Mouse (Mus musculus): Measurements from ENCODE around the gene Cd2bp2. TPM values are rescaled to one million over a fixed set of nuclear protein-coding genes. Genes with fewer than 3 reads are reported as not detected.

Gene Cd2bp2
- 86.7 and 91.5 TPM in 2 replicates for polyA plus RNA-seq (2015; fragmentation: Nextera tagmentation; extraction: Ambion mirVana)

DNA sequence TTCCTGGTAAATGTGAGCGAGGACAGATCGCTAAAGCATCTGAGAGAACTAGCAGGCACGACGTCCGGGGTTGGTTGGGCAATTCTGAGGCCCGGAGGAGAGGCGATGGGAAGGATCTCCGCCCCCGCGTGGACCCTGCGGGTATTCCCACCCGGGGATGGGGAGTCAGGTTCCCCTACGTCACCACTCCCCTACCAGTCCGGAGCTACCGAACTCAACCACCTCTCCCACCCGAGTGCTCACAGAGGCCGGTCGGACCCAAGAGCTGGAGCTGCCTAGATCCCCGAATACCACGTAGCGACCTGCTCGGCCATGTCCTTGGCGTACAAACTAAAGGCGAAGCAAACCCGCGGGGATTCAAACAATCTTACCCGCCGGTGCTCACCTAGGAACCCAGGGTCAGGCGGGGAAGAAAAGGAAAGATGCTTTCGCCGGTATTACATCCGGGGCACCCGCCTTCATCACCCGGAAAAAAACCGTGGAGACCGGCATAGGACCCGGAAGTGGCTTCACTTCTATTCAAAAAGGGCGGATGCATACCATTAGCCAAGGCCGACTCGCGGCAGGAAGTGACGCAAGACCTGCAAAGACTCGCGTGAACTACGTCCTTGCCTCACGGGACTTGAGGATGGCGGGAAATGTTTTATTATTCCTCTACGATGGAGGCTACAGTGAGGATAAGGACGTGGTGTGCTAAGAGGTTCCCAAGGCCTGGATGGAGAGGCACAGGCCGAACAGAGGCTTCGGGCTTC is at the start of gene Cd2bp2:
TSS of gene Cd2bp2 (minus strand) at position 507 of the 752 bp plus-strand sequence.
- under 1% methylated on average over 51 of the region's 51 CpGs for WGBS
- peak within 1 kb of the TSS; percentile 83 for H3K4me2 ChIP-seq (replicated peaks)
- H3K27ac ChIP-seq (replicated peaks) = peak within 1 kb of the TSS; percentile 86
- ATAC-seq (replicated peaks) = peak; percentile 98
- peaks cover 65% of the 10 kb centered on the region for H3K36me3 ChIP-seq
- H3K4me1 ChIP-seq = peaks cover 23% of the 10 kb centered on the region
- H3K9me3 ChIP-seq = no peaks in the 10 kb centered on the region
- no peaks in the 10 kb centered on the region for H3K27me3 ChIP-seq
- peak within 1 kb of the TSS; percentile 63 for H3K4me3 ChIP-seq
- peak within 1 kb of the TSS; percentile 73 for H3K9ac ChIP-seq (replicated peaks)

DNA sequence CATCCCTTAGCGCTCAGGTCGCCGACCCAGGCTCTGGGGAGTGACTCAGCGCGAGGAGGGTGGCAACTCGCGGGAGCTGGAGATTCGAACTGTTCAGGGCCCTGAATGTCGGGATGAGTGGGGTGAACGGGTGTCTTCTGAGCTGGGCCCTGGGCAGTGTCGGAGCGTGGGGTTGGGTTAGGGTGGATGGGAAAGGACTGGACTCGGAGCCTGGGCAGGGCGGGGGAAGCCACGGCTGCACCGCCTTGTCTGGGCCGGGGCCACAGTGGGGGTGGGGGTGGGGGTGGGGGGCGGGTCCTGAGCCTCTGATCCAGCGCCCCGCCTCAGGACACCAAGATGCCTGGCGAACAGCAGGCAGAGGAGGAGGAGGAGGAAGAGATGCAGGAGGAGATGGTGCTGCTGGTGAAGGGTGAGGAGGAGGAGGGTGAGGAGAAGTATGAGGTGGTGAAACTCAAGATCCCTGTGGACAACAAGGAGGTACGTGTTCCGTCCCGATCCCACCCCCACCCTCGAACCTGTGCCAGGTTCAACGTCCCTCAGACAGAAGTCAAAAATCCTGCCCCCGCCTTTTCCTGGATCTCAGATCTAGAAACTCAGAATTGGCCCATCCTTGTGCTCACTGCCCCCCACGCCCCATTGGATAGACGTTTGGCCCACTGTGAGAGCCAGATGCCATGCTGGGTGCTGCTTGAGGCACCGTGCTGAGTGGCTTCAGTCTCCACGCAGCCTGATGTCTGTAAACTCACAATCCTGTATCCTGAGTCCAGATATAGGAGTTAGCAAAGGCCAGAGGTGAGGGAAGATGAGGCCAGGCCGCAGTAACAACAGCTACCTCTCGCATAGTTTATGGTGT is 49.0 kb upstream of the Cd2bp2 start:
- peak; percentile 77 for ATAC-seq (replicated peaks)
- Histone ChIP-seq H3K4me1 (peaks cover 29% of the 10 kb centered on the region), H3K4me2 (replicated peaks) (peak overlapping the region; percentile 81), H3K9me3 (no peaks in the 10 kb centered on the region), H3K27ac (replicated peaks) (peak overlapping the region; percentile 91), H3K4me3 (peak overlapping the region; percentile 85), H3K36me3 (peaks cover 9% of the 10 kb centered on the region), H3K9ac (replicated peaks) (peak overlapping the region; percentile 95), H3K27me3 (no peaks in the 10 kb centered on the region)
- WGBS = 13% methylated on average over 27 of the region's 33 CpGs

DNA sequence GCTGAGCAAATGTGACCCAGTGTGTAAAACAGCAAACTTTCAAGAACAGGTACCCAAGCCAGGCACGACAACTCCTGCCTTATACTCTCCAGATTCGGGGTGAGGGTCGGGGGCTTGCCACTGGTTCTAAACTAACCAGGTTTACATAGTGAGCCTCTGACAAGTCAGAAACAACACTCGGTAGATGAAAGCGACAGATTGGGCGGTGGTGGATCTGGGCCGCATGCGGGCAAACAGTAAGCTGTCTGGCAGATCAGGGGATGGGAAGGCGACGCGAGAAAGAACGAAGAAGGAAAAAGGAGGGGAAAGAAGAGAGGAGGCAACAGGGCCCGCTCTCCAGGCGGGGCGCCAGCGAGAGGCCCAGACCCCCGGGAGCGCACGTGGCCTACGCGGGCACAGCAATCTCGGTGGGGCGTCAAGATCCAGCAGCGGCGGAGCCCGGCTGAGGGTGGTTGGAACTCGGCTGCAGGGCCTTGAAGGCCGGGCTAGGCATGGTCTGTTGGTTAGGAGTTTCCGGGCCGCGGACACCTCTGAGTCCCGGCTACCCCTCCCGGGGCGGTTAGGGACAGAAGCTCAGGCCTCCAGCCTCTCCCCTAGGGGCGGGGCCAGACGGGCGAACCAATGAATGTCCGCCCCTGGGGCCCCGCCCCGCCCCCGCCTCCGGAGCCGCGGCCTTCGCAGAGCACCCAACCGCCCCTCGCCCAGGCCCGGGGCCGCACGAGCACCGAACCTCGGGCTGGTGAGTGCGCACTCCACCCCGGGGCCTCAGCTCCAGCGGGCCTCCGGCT is 48.2 kb upstream of the Cd2bp2 start, which contains the start of gene Zfp771:
TSS of gene Zfp771 (plus strand) at position 405 of the 788 bp plus-strand sequence.
- Histone ChIP-seq H3K36me3 (peaks cover 11% of the 10 kb centered on the region), H3K4me1 (peaks cover 29% of the 10 kb centered on the region), H3K4me3 (peak within 1 kb of the TSS; percentile 85), H3K27me3 (no peaks in the 10 kb centered on the region), H3K9ac (replicated peaks) (peak within 1 kb of the TSS; percentile 95), H3K9me3 (no peaks in the 10 kb centered on the region), H3K27ac (replicated peaks) (peak within 1 kb of the TSS; percentile 91), H3K4me2 (replicated peaks) (peak within 1 kb of the TSS; percentile 81)
- WGBS = under 1% methylated on average over 54 of the region's 56 CpGs
- ATAC-seq (replicated peaks) = peak; percentile 97

DNA sequence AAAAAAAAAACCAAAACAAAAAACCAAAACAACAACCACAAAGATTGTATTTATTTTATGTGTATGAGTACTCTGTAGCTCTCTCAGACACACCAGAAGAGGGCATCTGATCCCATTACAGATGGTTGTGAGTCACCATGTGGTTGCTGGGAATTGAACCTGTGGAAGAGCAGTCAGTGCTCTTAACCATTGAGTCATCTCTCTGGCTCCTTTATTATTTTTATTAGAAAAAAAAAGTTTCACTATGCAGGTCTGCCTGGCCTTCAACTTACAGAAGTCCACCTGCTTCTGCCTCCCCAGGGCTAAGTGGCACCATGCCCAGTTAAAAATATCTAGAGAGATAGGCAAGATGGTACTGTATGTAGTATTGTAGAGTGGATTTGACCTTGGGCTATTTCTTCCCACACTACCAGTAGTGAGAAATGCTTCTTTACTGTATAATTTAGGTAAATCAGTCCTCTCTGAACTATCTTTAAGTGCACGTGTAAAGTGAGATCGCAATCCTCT is 47.6 kb upstream of the Cd2bp2 start:
- WGBS = 36% methylated on average over 2 of the region's 2 CpGs
- H3K4me1 ChIP-seq = peaks cover 29% of the 10 kb centered on the region
- H3K4me2 ChIP-seq (replicated peaks) = peak overlapping the region; percentile 81
- no peak for ATAC-seq (replicated peaks)
- peak overlapping the region; percentile 95 for H3K9ac ChIP-seq (replicated peaks)
- H3K9me3 ChIP-seq = no peaks in the 10 kb centered on the region
- H3K36me3 ChIP-seq = peaks cover 17% of the 10 kb centered on the region
- H3K27me3 ChIP-seq = no peaks in the 10 kb centered on the region
- peak overlapping the region; percentile 91 for H3K27ac ChIP-seq (replicated peaks)
- H3K4me3 ChIP-seq = peak overlapping the region; percentile 85

DNA sequence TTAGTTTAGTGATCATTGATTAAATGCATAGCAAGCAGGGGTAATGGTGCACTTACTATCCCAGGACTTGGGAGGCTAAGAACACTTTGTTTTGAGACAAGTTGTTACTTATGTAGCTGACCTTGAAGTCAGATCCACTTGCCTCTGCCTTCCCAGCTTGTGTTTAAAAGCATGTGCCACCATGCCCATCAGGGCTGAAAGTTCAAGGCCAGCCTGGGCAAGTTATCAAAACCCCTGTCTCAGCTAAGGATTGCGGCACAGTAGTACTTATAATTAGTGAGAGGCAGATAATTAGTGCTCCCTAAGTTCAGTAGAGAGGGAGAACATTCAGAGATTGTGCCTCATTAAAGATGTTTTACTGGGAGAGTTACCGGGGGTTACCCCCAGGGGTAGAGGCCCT is 38.9 kb upstream of the Cd2bp2 start:
- Histone ChIP-seq H3K27ac (replicated peaks) (no peak overlapping the region), H3K4me3 (peak overlapping the region; percentile 69), H3K9ac (replicated peaks) (no peak overlapping the region), H3K36me3 (peaks cover 54% of the 10 kb centered on the region), H3K4me1 (peaks cover 41% of the 10 kb centered on the region), H3K9me3 (no peaks in the 10 kb centered on the region), H3K27me3 (no peaks in the 10 kb centered on the region), H3K4me2 (replicated peaks) (peak overlapping the region; percentile 62)
- ATAC-seq (replicated peaks) = no peak
- WGBS = 72% methylated on average over 2 of the region's 2 CpGs

DNA sequence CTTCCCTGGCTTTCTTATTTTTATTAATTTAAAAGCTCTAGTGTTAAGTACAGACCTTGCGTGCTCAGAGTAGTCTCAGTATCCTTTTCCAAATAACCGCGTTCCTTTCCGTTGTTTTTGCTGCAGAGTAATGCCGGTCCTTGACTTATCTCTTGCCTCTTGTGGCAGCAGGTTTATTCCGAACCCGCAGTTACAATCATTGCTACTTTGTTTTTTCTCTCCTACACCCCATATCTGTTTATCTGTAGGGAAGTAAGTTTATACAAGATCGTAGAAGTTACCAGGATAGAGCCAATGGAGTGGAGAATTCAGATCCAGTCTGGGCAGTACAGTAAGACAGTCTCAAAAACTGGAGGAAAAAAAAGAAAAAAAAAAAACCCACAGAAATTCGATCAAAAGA is 37.9 kb upstream of the Cd2bp2 start:
- Histone ChIP-seq H3K27me3 (no peaks in the 10 kb centered on the region), H3K36me3 (peaks cover 46% of the 10 kb centered on the region), H3K9me3 (no peaks in the 10 kb centered on the region), H3K4me2 (replicated peaks) (peak overlapping the region; percentile 62), H3K27ac (replicated peaks) (peak overlapping the region; percentile 100), H3K4me3 (peak overlapping the region; percentile 69), H3K4me1 (peaks cover 47% of the 10 kb centered on the region), H3K9ac (replicated peaks) (peak overlapping the region; percentile 92)
- 4% methylated on average over 9 of the region's 9 CpGs for WGBS
- no peak for ATAC-seq (replicated peaks)

DNA sequence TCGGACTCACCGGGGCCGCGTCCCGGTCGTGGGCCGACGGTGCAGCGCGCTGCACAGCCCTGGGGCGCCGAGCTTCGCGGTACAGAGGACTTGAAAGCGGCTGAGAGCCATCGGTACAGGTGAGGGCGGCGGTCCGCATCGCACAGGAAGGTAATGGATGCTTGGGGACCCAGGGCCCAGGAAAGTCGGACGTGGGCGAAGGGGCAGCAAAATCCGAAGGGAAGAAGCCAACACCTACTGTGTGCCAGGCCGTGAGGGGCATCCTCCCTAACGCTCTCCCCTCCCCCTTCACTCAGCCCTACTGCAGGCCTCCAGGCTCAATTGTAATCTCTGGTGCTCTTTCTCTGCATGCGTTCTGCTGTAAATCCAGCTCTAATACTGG is 37.5 kb upstream of the Cd2bp2 start:
- peaks cover 47% of the 10 kb centered on the region for H3K4me1 ChIP-seq
- no peak; the same call in 1 of the 2 replicates for ATAC-seq (replicated peaks)
- 0% methylated on average over 27 of the region's 27 CpGs for WGBS
- peak overlapping the region; percentile 62 for H3K4me2 ChIP-seq (replicated peaks)
- peaks cover 42% of the 10 kb centered on the region for H3K36me3 ChIP-seq
- no peaks in the 10 kb centered on the region for H3K9me3 ChIP-seq
- H3K27me3 ChIP-seq = no peaks in the 10 kb centered on the region
- H3K9ac ChIP-seq (replicated peaks) = peak overlapping the region; percentile 92
- H3K4me3 ChIP-seq = peak overlapping the region; percentile 69
- H3K27ac ChIP-seq (replicated peaks) = peak overlapping the region; percentile 100

DNA sequence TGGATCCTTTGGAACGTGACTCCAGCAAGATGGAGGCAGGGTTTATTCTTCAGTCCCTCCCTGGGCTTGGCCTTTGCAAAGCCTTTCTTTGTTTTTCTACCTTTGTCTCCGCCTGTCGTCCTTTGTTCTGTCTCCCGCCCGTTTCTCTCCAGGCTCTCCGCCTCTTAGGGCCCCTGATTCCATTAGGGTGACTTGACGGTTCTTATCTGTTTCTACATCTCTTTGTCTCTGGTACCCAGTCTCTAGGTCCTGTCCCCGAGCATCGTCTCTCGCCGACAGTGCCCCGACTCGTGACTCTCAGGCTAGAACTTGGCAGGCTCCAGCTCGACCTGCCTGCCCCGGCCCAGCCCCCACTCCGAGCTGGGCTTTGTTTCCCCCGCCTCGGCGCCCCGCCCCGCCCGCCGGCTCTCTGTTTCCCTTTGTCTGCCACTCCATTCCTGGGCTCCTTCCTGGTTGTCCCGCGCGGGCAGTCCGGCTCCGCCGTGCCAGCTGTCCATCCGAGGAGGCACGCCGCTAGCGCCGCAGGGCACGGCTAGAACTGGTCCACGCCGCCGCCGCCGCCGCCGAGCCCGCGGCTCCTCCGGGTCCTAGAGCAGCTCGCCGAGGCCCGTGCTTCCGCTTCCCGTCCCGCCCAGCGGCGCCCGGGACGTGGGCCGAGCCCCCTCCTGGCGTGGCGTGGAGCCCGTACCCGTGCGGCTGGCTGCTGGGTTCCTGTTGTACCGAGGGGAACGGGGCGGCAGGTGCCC is 36.9 kb upstream of the Cd2bp2 start, which contains the start of the genes Zfp553 and Sept1:
TSS of gene Zfp553 (plus strand) at position 440 of the 746 bp plus-strand sequence.
TSS of gene Sept1 (minus strand) at position 509 of the 746 bp plus-strand sequence.
- WGBS = under 1% methylated on average over 63 of the region's 64 CpGs
- Histone ChIP-seq H3K4me2 (replicated peaks) (peak within 1 kb of the TSS; percentile 62), H3K27ac (replicated peaks) (peak within 1 kb of the TSS; percentile 100), H3K9me3 (no peaks in the 10 kb centered on the region), H3K4me3 (peak within 1 kb of the TSS; percentile 69), H3K27me3 (no peaks in the 10 kb centered on the region), H3K4me1 (peaks cover 44% of the 10 kb centered on the region), H3K36me3 (peaks cover 37% of the 10 kb centered on the region), H3K9ac (replicated peaks) (peak within 1 kb of the TSS; percentile 92)
- ATAC-seq (replicated peaks) = peak; percentile 95

DNA sequence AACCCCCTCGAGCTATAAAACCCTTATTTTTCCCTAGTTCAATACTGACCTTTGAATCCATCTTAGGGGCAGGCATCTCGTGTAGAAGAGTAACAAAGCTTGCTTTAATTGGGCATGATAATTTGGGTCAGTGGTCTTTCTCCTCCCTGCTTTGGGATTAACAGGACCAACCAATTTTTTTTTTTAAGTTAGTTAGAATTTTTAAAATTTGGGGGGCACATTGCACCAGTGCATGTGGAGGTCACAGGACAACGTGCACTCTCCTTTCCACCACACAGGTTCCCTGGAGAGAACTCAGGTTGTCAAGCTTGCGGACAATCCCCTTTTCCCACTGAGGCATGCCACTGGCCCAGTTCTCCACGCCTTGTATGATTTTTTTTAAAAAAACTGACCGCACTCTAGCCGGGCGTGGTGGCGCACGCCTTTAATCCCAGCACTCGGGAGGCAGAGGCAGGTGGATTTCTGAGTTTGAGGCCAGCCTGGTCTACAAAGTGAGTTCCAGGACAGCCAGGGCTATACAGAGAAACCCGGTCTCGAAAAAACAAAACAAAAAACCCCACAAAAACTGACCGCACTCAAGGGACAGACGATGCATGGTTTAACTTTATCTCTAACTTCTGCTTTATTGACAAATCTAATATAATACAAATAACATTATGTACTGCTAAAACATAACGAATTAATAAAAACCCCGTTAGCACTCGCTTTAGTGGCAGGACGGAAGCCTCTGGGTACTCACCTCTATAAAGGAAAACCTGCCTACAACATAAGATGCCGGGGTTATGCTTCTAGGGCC is 36.2 kb upstream of the Cd2bp2 start:
- Histone ChIP-seq H3K4me3 (peak overlapping the region; percentile 69), H3K36me3 (peaks cover 30% of the 10 kb centered on the region), H3K27ac (replicated peaks) (peak overlapping the region; percentile 100), H3K9ac (replicated peaks) (peak overlapping the region; percentile 92), H3K4me1 (peaks cover 41% of the 10 kb centered on the region), H3K27me3 (no peaks in the 10 kb centered on the region), H3K9me3 (no peaks in the 10 kb centered on the region), H3K4me2 (replicated peaks) (peak overlapping the region; percentile 62)
- no peak for ATAC-seq (replicated peaks)
- 2% methylated on average over 20 of the region's 20 CpGs for WGBS

DNA sequence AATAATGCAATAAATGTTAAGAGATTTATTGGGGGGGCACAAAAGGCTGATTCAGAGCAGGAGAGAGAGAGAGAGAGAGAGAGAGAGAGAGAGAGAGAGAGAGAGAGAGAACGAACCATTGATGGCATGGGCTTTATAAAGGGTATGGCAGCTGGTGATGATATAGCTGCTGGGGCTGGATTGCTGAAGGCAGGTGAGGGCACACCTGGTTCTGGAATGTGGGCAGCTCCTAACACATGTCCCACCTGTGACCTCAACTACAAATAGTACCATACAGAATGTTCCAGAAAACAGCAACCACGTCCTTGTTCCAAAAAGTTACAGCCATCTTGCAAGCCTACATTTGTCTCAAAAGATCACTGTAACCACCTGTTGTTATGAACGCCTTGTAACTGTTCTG is 35.5 kb upstream of the Cd2bp2 start:
- peaks cover 41% of the 10 kb centered on the region for H3K4me1 ChIP-seq
- H3K4me2 ChIP-seq (replicated peaks) = peak overlapping the region; percentile 62
- peaks cover 23% of the 10 kb centered on the region for H3K36me3 ChIP-seq
- H3K9ac ChIP-seq (replicated peaks) = peak overlapping the region; percentile 92
- peak overlapping the region; percentile 69 for H3K4me3 ChIP-seq
- 60% methylated on average over 3 of the region's 3 CpGs for WGBS
- H3K27ac ChIP-seq (replicated peaks) = peak overlapping the region; percentile 35; the same call in 1 of the 2 replicates
- ATAC-seq (replicated peaks) = no peak
- H3K27me3 ChIP-seq = no peaks in the 10 kb centered on the region
- H3K9me3 ChIP-seq = no peaks in the 10 kb centered on the region

Measured in forebrain, embryonic 15.5 days (tissue).